Mouse (Mus musculus): ENCODE measurements around the gene Gm5795. TPM values are rescaled to one million over a fixed set of nuclear protein-coding genes. Genes with fewer than 3 reads are reported as not detected.
A peak's percentile ranks its signal among the peaks of the same experiment; 100 is the strongest.
"Not testable (repeated sequence)": the region's sequence is repeated elsewhere in the genome, so short reads cannot be mapped to it uniquely, and the experiment has no call there.

The Gm5795 gene
- polyA plus RNA-seq (2015; fragmentation: Nextera tagmentation; extraction: Ambion mirVana) = 0.21 and 0.26 TPM in 2 replicates

GRCm38 (mm10) chr14:3187955-3188354, at the start of gene Gm5795:
TSS of gene Gm5795 (plus strand) at chr14:3188255.
- not testable (repeated sequence) for H3K36me3 ChIP-seq (ENCODE audit: control insufficient read depth, insufficient read depth, low read length); H3K4me1 ChIP-seq (ENCODE audit: control insufficient read depth, insufficient read depth, low read depth, low read length); H3K27me3 ChIP-seq (replicated peaks; ENCODE audit: control insufficient read depth, insufficient read depth, low read length); H3K27ac ChIP-seq (ENCODE audit: low read depth, low read length); H3K4me3 ChIP-seq (ENCODE audit: low read length); H3K9ac ChIP-seq (ENCODE audit: low read depth, low read length); ATAC-seq; H3K4me2 ChIP-seq (ENCODE audit: low read length); H3K9me3 ChIP-seq (ENCODE audit: control insufficient read depth, low read length)
- WGBS = no CpG with 5 or more reads among the region's 2 CpGs

GRCm38 (mm10) chr14:3208272-3209152, 20.5 kb downstream of the Gm5795 start, which contains the start of gene D830030K20Rik:
TSS of gene D830030K20Rik (plus strand) at chr14:3208488.
- not testable (repeated sequence) for H3K36me3 ChIP-seq (ENCODE audit: control insufficient read depth, insufficient read depth, low read length); ATAC-seq; H3K4me1 ChIP-seq (ENCODE audit: control insufficient read depth, insufficient read depth, low read depth, low read length); H3K27ac ChIP-seq (ENCODE audit: low read depth, low read length); H3K27me3 ChIP-seq (replicated peaks; ENCODE audit: control insufficient read depth, insufficient read depth, low read length); H3K9me3 ChIP-seq (ENCODE audit: control insufficient read depth, low read length)
- WGBS = under 1% methylated on average over 14 of the region's 62 CpGs
- Histone ChIP-seq H3K4me2 (ENCODE audit: low read length) (peak within 1 kb of the TSS; percentile 66), H3K9ac (ENCODE audit: low read depth, low read length) (peak within 1 kb of the TSS; percentile 73), H3K4me3 (ENCODE audit: low read length) (peak within 1 kb of the TSS; percentile 54)

- ATAC-seq; H3K9me3 ChIP-seq (ENCODE audit: control insufficient read depth, low read length); H3K9ac ChIP-seq (ENCODE audit: low read depth, low read length); H3K4me3 ChIP-seq (ENCODE audit: low read length); H3K27ac ChIP-seq (ENCODE audit: low read depth, low read length); H3K27me3 ChIP-seq (replicated peaks; ENCODE audit: control insufficient read depth, insufficient read depth, low read length); H3K4me1 ChIP-seq (ENCODE audit: control insufficient read depth, insufficient read depth, low read depth, low read length); H3K36me3 ChIP-seq (ENCODE audit: control insufficient read depth, insufficient read depth, low read length): not testable (repeated sequence)
- WGBS = 13% methylated on average over 9 of the region's 11 CpGs
- peak overlapping the region; percentile 35 for H3K4me2 ChIP-seq (ENCODE audit: low read length)
These were observed 21.3 kb downstream of the Gm5795 start for GRCm38 (mm10) chr14:3209367-3209766.

Other genes starting within 250 kb of the Gm5795 start
- gene Gm2888, start 158.3 kb upstream of the Gm5795 start, polyA plus RNA-seq (2015; fragmentation: Nextera tagmentation; extraction: Ambion mirVana) = not detected in 2 replicates
- 12.3 and 13.5 TPM in 2 replicates for gene Gm2897, start 139.0 kb upstream of the Gm5795 start, polyA plus RNA-seq (2015; fragmentation: Nextera tagmentation; extraction: Ambion mirVana)
- 0.21 TPM in 1 of 2 replicates, not detected in the other for gene Gm10340, start 54.3 kb upstream of the Gm5795 start, polyA plus RNA-seq (2015; fragmentation: Nextera tagmentation; extraction: Ambion mirVana)
- 35.8 and 39.9 TPM in 2 replicates for gene D830030K20Rik, start 20.2 kb downstream of the Gm5795 start, polyA plus RNA-seq (2015; fragmentation: Nextera tagmentation; extraction: Ambion mirVana)
- gene Gm2956, start 144.4 kb downstream of the Gm5795 start, polyA plus RNA-seq (2015; fragmentation: Nextera tagmentation; extraction: Ambion mirVana) = 0.21 TPM in 1 of 2 replicates, not detected in the other
- gene Gm10413, start 206.8 kb downstream of the Gm5795 start, polyA plus RNA-seq (2015; fragmentation: Nextera tagmentation; extraction: Ambion mirVana) = not detected in 2 replicates
- 19.9 and 23.2 TPM in 2 replicates for gene Gm10409, start 224.4 kb downstream of the Gm5795 start, polyA plus RNA-seq (2015; fragmentation: Nextera tagmentation; extraction: Ambion mirVana)
- gene Gm3005, start 239.8 kb downstream of the Gm5795 start, polyA plus RNA-seq (2015; fragmentation: Nextera tagmentation; extraction: Ambion mirVana) = 11.2 and 13.9 TPM in 2 replicates

Measured in hindbrain, embryonic 16.5 days (tissue).